Mouse (Mus musculus): ENCODE measurements at regions not wholly inside any gene's neighbourhood (a gene's known extent, or its start where the extent isn't known, plus 50 kb on each side); places are given as distances from the start of the nearest gene placed in this dataset.
"Not testable (repeated sequence)": the region's sequence is repeated elsewhere in the genome, so short reads cannot be mapped to it uniquely, and the experiment has no call there.

DNA sequence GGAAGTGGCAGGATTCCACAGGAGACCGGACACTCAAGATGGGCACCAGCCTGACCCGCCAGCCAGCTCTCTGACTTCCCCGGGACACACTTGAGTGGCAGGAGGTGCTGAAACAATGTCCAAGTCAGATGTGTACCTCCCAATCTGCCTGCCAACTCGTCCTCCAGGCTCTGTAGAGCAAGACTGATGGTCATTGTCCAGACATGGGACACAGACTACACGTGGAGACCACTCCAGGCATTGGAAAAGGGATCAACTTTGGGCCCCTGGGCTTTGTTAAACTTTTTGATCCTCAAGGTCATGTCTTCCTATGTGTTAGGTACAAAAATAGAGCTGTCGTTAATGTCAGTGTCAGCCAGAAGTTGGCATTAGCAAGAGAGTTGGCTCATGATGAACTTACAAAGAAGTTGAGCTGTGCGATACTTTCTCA is 214.6 kb downstream of the 3100002H09Rik start:
- DNase-seq (ENCODE audit: low spot score in 2 of 2), result no peak

DNA sequence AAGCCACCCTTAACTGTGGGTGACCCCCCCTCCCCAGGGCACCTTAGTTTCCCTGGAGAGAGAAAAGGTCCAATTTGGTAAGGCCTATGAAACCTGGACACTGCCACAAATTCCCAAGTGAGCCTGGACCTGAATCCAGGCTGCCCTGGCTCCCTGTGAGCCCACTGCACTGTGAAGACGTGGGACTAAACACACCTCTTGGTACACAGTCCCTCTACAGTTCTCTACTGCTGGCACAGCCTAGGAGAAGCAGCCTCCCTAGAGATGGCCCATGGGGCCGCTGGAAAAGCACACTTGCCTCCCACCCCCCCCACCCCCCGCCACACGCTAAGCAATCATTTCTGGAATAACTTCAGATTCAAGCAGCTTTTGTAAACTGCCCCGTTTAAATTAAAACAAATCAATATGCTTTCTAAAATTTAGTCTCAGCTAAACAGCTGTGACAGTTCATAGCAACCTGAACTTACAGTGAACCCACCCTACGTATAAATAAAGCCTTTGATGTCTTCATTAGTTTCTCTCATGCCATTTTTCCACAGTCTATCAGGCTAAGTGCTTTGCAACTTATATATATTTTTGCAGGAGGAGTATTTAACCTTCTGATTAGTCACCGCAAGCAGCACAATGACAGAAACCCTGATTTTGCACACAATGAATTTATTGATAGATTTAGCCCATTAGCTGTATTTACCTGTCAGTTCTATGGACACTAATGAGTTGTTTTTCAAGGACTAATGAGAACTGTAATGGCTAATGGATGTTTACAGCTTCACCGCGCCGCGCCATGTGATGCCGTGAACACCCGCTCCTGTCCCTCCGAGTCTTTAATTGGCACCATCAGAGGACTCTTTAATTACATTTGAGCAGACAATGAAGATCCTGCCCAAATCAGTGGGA is 215.3 kb downstream of the 3100002H09Rik start:
- no peak for DNase-seq (ENCODE audit: low spot score in 2 of 2)

DNA sequence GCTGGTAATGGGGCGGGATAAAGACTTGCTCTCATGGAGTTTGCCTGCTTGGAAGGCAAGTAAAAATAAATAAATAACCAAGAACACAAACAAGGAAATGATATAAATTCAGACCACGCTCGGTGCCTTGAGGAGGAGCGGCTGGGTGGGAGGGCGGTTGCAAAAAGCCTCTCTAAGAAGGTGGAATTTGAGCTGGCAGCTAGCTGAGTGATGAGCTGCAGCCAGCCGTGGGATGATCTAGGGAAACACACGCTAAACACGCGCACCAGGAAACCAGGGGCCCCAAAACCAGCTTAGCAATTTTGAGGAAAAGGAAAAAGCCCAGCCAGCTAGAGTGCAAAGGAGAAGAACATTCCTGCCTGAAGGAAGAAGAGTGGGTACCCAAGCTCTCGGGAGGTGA is 217.0 kb downstream of the 3100002H09Rik start:
- no peak for DNase-seq (ENCODE audit: low spot score in 2 of 2)

DNA sequence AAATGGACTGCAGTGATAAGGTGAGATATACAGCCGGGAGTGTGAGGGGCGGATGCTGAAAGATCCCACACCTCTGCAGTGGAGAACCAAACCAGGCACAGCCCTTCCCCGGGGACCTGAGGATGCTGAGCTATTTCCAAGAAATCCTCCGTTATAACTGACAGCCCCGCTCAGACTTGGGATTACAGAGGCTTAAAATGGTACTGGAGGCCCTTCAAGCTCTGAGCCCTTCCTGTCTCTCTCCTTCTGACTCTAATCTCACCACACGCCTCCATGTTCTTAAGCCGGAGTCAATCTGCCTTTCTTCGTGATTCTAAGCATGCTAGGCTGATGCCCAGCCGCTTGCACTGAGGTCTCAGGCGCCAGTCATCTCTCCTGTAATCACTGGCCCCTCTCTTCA is 221.5 kb downstream of the 3100002H09Rik start:
- DNase-seq (ENCODE audit: low spot score in 2 of 2), result no peak

DNA sequence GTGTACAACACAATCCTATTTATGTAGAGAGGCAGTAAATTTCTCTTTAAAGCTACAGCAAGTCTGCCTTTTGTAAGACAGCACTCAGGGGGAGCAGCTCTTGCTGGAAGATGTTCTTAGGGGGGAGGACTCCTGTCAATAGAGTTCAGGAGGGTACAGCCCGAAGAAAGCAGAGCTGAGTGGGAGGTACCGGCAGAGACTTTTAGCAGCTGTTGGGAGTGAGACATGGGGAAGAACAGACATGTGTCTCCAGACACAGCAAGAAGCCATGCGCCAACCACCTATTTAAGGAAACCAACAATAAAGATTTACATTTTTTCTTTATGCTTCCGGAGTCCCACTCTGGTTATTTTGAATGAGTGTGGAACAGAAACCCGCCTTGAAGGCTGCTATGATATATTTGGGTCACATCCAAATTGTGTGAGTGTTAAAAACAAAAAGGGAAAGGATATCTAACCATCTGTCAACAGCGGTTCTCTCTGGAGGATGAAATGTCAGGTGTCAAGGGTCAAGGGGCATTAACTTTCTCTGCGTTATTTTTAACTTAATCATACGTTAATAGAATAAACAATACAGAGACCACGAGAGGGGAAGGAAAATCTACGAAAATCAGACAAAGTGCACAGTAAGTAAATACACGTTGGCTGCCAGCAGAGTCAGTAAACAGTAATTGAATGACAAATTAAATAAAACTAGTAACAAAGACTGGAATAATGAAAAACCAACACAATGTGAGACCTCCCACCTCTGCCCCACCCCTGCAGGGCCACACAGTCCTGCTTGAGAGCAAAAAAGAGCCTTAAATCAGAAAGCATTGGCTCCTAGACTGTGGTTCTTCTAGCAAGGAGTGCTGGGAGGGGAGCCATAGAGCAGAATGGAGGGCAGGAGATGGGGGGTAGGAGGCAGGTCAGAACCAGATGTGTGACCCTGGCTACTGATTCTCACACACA is 225.2 kb downstream of the 3100002H09Rik start:
- DNase-seq (ENCODE audit: low spot score in 2 of 2), result no peak

DNA sequence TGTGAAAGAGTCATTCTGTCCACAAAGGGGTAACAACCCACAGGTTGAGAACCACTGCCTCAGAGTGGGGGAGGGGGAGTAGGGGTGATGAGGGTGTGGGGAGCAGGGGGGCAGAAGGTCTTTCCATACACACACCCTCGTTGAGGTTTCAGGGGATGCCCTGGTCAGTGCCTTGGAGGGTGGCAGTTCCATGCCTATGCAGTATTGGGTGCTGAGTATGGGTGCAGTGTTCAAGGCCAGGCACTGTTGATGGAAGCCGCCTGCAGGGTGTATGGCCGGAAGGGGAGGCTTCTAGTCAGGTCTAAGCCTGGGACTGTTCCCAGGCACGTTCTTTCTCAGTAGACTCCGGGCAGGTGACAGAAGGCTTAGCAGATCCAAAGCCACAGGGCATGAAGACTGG is 234.1 kb downstream of the 3100002H09Rik start:
- no peak for DNase-seq (ENCODE audit: low spot score in 2 of 2)

DNA sequence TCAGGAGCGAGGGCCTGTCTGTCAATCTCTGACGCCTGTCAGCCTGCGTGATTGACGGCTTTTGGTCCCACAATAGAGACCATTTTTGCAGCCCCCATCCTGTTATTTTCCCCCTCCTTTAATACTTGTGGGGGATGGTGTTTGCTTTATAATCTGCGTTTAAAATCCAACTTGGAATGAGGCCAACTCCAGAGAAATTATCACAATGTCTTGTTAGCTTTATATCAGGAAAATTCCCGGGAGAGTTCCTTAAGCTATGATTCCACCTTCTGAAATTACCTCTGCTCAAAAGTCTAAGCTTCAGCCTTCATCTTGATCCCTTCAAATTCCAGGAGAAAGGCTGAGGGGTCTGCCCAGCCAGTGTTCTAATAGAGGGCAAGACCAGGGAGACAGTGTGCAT is 235.0 kb downstream of the 3100002H09Rik start:
- DNase-seq (ENCODE audit: low spot score in 2 of 2), result no peak

DNA sequence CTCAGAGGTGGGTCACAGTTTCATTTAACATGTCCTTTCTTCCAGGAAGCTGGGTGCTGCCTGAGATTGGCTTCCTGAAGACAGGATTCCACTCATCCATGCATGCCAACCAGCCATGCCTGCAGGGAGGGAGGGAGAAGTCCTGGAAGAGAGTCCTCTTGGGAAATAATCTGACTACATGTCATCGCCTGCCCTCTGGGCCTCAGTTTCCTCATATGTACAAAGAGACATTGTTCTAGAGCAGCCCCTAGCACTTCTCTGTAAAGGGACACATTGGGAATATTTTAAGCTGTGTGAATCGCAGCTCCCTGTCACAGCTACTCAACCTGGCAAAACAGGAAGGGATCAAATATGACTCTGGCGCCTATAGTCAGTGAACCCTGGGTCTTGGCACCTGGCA is 241.8 kb downstream of the 3100002H09Rik start:
- DNase-seq (ENCODE audit: low spot score in 2 of 2), result no peak

DNA sequence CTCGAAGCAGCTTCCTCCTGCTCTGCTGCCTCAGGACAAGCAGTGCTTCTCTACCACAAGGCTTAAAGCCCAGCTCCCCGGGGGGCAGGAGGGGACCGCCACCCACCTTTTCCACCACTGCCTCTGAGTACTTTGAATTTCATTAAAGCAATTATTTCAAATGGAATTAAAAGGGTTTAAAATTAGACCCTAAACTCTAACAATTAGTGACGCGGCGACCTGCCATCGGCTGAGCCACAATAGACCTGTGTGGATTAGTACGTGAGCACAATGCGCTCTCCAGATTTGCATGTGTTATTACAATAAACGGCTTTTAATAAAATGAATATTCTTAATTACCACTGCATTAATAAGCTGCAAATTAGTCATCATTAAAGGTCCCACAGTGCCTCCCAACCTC is 242.5 kb downstream of the 3100002H09Rik start:
- no peak for DNase-seq (ENCODE audit: low spot score in 2 of 2)

DNA sequence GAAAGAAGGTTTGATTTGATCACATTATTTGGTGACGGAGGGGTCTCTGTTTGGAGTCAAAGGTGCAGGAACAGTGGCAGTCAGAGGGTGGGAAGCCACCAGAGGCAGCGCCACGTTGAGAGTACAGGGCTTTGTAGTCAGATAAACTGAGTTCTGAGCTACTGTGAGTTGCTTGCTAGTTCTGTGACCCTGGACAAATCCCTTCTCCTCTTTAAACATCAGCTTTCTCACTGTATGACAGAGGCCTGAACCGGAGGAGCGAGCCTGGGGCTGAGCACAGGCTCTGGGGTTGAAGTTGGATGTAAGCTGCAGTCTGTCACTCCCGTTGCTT is 250.1 kb downstream of the 3100002H09Rik start:
- no peak for DNase-seq (ENCODE audit: low spot score in 2 of 2)

DNA sequence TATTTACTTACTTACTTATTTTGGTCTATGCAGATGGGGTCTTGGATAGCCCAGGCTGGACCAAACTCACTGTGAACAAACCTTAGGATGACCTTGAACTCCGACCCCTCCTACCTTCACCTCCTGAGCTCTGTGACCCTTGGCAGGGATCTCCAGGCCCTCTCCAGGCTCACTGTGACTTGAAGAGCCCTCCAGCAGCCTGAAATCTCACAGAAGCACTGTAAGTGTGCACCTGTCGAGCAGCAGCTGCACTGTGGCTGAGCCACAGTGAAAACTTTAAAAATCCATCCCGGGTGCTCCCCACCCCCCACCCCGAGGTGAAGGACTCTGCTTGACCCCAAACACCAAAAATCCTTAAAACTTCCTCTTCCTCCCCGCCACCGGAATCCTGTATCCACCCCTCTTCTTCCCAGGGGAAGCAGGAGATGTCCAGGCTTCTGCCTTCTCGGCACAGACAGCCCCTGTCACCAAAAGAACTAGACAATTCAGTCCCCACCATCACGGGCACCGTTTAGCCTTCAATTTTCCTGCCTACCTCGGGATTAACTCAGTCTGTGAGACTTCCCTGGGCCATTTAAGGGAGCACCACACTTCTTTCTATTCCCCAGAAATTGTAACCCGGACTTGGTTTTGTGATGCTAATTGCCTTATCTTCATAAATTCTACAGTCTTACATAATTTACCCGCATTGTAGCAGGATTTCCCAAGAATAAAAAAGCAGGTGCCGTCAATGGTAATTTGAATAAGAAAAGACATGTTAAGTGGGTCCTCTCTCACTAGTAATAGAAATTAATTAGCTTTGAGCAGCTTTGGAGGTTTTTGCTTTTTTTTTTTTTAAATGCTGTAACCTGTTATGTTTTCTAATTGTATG is 250.7 kb downstream of the 3100002H09Rik start:
- no peak for DNase-seq (ENCODE audit: low spot score in 2 of 2)

DNA sequence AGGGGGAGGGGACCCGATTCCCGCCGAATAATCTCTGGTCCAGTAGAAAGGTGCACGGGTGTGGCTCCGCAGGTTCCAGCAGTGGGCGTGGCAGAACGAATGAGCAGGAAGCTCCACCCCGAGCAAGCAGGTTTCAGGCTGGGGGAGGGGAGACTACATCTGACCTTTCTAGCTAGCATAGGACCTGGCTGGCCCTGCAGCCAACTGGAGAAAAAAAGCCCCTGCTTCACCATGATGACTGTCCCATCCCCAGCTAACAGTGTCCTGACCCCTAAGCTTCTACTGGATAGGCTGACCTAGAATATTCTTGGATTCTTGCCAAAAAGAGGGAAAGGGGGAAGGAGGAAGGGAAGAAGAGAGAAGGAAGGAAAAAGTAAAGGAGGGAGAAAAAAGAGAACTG is 252.1 kb downstream of the 3100002H09Rik start:
- DNase-seq (ENCODE audit: low spot score in 2 of 2), result not testable (repeated sequence)

DNA sequence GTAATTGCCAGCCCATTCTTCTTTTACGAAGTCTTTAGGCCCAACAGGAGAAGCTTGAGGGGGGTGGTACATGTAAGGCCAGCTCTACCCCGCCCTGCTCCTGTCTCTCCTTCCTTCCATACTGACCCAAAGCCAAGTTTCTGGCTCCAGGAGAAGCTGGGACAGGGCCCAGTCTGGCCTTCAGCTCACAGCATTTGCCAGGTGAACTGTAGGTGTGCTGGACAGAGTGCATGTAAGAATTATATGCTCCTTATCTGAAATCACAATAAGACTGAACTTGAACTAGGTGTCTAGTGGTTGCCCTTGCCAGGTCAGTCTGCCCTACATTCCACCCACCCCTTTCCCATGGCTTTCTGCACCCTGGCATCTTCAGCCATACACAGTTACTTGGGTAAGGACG is 260.2 kb downstream of the 3100002H09Rik start:
- DNase-seq (ENCODE audit: low spot score in 2 of 2), result no peak

DNA sequence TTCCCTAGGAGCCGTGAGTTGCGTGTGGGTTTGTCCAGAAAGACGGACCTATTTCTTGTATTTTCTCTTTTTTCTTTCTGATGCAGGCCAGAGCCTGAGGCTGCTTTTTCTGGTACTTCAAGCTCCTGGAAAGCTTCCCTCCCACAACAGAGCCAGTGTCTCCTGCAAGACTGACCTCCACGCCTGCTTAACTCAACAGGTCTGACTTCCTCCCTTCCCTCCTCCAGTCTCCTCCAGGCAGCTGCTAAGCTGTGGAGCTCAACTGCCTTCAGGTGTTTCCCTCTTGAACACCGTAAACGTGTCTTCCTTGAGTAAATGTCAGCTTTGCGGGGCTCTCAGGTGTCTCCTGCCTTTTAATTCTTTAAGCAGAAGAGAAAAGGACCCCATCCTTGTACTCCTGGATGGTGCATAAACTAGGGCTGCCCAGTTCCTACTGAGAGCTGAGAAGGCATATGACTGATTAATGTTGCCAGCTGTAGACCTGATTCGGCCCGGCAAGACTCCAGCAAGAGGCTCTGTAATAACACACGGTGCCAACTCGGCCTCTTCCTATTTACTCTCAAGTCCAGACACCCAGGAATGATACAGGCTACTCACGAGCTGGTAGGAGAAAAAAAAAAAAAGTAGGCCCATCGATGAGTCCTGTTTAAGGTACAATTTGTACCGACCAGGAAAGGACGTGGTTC is 260.9 kb downstream of the 3100002H09Rik start:
- DNase-seq (ENCODE audit: low spot score in 2 of 2), result no peak

DNA sequence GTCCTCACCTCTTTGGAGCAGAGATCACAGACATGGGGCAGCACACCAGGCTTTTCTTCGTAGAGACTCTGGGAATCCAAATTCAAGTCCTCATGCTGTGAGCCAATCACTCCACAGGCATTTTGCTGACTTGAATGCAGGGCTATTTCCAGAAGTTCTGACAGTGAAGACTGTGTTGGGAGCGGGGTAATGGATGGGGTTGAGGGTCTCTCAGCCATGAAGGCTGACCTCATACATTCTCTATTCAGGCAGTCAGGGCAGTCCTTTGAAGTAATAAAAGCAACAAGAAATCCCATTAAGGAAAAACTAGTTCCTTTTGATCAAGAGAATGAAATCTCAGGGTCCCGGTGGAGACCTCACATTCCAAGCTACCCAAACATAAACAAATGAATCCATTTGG is 261.5 kb downstream of the 3100002H09Rik start:
- no peak for DNase-seq (ENCODE audit: low spot score in 2 of 2)

DNA sequence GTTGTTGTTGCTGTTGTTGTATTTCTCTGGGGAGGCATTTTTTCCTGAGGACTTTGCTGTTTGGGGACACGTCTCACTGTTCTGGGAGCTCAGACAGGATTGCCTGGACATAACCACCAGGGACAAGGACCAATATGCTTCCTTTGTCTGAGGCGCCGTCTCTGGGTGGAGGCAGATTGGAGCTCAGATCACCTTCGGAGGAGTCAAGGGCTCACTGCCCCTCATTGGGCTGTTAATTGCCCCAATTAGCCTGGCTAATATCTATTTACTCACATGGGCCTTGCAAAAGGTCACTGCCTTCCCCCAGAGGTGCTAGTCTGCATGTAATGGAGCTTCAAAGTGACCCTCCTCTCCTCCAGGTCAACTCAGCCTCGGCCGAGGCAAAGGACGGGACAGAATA is 270.5 kb downstream of the 3100002H09Rik start:
- DNase-seq (ENCODE audit: low spot score in 2 of 2), result no peak

DNA sequence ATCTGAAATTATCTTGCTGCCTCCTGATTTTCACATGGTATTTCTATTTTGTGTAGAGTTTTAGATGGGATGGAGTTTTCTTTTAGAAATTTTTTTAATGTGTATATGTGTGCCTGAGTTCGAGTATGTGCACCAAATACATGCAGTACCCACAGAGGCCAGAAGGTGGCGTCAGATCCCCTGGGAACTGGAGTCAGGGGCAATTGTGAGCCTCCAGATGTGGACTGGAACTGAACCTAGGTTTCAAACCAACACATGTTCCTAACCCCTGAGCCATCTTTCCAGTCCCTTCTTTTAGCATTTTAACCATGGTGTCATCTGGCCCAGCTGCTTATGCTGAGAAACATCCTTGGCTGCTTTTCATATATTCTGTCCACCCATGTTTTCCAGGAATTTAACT is 274.9 kb downstream of the 3100002H09Rik start:
- no peak for DNase-seq (ENCODE audit: low spot score in 2 of 2)

DNA sequence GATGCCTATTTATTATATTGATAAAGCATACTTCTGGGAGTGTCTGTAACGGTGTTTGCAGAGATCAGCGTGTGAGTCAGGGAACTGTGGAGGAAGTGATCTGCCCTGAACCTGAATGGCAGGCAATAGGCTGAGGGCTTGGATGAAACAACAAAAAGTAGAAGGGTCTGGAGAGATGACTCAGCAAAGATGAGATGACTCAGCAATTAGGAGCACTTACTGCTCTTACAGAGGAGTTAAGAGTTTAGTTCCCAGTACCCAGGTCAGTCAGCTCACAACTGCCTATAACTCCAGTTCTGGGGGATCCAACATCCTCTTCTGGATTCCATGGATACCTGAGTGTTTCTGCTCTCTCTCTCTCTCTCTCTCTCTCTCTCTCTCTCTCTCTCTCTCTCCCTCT is 277.6 kb downstream of the 3100002H09Rik start:
- DNase-seq (ENCODE audit: low spot score in 2 of 2), result no peak

DNA sequence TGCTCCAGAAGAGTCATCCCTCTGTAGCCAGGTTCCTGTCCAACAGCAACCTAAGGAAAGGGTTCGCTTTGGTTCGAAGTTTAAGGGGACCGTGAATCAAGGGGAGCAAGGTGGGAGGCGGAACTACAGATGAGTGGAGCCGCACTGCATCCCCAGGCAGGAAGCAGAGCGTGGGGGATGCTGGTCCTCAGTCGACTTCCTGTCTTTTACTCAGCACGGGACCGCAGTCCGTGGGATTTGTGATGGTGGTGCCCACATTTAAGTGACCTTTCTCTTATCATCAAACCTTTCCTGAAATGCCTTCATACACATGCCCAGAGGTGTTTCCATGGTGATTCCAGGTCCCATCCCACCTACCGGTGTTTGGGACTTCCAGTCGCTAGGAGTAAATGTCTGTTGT is 278.2 kb downstream of the 3100002H09Rik start:
- DNase-seq (ENCODE audit: low spot score in 2 of 2), result no peak

DNA sequence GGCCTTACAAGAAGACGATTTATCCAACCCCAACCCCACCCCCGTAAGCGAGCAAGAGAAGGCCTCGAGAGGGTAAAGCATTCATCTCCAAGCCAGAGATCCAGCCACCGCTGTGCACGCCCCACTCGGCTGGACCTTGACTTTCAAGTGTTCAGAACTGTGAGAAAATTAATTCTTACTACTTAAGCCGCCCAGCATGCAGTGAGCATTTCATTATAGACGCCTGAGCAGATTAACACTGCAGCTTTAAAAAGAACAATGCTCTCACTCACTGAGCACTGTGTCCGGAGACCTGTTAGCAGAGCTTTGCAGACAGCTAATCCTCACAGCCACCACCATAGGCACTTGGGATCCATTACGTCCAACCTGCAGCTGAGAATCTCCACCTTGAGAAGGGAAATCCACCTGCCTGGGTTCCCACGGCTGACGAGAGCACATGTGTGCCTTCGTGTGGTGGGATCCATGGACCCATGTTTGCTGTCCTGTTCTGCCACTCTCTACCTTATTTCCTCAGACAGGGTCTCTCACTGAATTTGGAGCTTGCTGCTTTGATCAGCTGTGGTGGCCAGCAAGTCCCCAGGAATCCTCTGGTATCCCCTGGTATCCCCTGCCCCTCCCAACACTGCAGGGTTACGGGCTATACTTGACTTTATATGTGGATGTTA is 281.4 kb downstream of the 3100002H09Rik start:
- no peak for DNase-seq (ENCODE audit: low spot score in 2 of 2)

DNA sequence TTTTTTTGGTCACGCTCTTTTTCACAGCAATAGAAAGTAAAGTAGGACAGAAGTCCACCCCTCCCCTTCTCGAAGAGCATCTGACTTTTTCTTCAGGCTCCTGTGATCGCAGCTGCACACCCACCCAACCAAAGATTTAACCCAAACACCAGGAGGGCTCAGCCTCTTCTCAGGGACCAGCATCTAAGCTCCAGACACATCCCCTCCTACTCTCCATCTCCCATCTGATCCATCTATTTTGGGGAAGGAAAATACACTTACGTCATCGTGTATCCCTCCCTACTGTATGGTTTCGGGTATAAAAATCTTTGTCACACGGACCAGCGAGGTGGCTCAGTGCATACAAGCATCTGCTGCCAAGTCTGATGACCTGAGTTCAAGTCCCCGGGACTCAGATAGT is 284.3 kb downstream of the 3100002H09Rik start:
- peak in 1 of 2 experiments; percentile 15 for DNase-seq (ENCODE audit: low spot score in 2 of 2)

All from left cerebral cortex, adult 9 months (tissue).